Mouse (Mus musculus) small intestine, adult 2 months (tissue): ENCODE data around the gene Prdm16.

Source experiments
- CTCF ChIP-seq: fragments of 200-500 bp; IDR thresholded peaks from 2 replicates; pipeline ENCODE4 v1.5.1; 2012; ENCODE audit warnings: low read depth, mild to moderate bottlenecking, control low read depth, inconsistent platforms, low read length, moderate library complexity, mixed read lengths; ENCODE audit not compliant: insufficient replicate concordance, insufficient read length; ENCODE audit errors: extremely low read depth
- POLR2A ChIP-seq: fragments of 200-500 bp; IDR thresholded peaks from 2 replicates; pipeline ENCODE4 v1.6.1; 2012; ENCODE audit warnings: low read depth, mild to moderate bottlenecking, control low read depth, inconsistent platforms, low read length, moderate library complexity

DNA sequence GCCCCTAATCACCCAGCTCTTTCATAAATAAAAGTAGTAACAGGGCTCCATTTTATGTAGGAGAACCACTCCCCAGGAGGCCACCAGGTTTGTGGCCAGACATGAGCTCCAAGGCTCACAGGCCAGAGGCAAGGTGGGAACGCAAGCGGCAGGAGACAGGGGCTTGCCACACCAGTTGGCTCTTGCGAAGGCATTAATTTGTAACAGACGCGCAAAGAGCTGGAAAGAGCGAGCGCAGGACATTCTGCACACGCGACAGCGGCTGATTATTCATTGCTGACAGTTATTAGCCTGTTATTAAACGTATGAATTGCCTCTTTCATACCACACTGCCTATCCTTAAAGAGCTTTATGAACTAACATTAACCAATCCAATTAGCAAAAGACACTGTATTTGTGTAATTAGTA is 144.0 kb downstream of the Prdm16 start:
- no peak for TF ChIP-seq POLR2A
- TF ChIP-seq CTCF, result no peak
